Mouse (Mus musculus) gastrocnemius, postnatal 25 days (tissue): ENCODE results near the gene Scn9a. TPM values are rescaled to one million over a fixed set of nuclear protein-coding genes. Genes with fewer than 3 reads are reported as not detected.

Source experiments
- DNase-seq: peaks from one replicate; pipeline ENCODE4 v3.0.0; 2022
- long read RNA-seq, 2 experiments: library from polyadenylated mRNA; stranded (forward); transcript quantifications; one replicate each; pipeline ENCODE4 v2.0.0; 2021
- total RNA-seq, 2 experiments: library from RNA; stranded (reverse); gene quantifications; 1 replicate in 1 of 2; 2 replicates in 1 of 2; pipeline ENCODE4 v1.2.3; 2021

The Scn9a gene
- not detected for total RNA-seq
- long read RNA-seq, experiment 1 = 0 reads
- long read RNA-seq, experiment 2 = 0 reads

- DNase-seq = no peak
Measured at GRCm38 (mm10) chr2:66634580-66635359, at the start of gene Scn9a. Scn9a (minus strand) TSS chr2:66634962.

- DNase-seq = no peak
Measured at GRCm38 (mm10) chr2:66661988-66662387, 27.2 kb upstream of the Scn9a start.

- DNase-seq = no peak
Measured at GRCm38 (mm10) chr2:66656430-66656829, 21.7 kb upstream of the Scn9a start.

GRCm38 (mm10) chr2:66655431-66655830 is 20.7 kb upstream of the Scn9a start:
- no peak for DNase-seq

- no peak for DNase-seq
Measured at GRCm38 (mm10) chr2:66644384-66644783, 9.6 kb upstream of the Scn9a start.

- DNase-seq = no peak
Measured at GRCm38 (mm10) chr2:66632728-66633127, 2.0 kb downstream of the Scn9a start.

- no peak for DNase-seq
Measured at GRCm38 (mm10) chr2:66611091-66611490, 23.7 kb downstream of the Scn9a start.

GRCm38 (mm10) chr2:66597313-66597712 is 37.4 kb downstream of the Scn9a start:
- no peak for DNase-seq

- no peak for DNase-seq
Measured at GRCm38 (mm10) chr2:66596145-66596544, 38.6 kb downstream of the Scn9a start.

GRCm38 (mm10) chr2:66590151-66590550 is 44.6 kb downstream of the Scn9a start:
- no peak for DNase-seq

GRCm38 (mm10) chr2:66580026-66580808 is 54.5 kb downstream of the Scn9a start:
- no peak for DNase-seq

GRCm38 (mm10) chr2:66548254-66548653 is 86.5 kb downstream of the Scn9a start:
- no peak for DNase-seq

- DNase-seq = no peak
Measured at GRCm38 (mm10) chr2:66519966-66520365, 114.8 kb downstream of the Scn9a start.

GRCm38 (mm10) chr2:66511424-66511823 is 123.3 kb downstream of the Scn9a start:
- no peak for DNase-seq

GRCm38 (mm10) chr2:66508032-66508431 is 126.7 kb downstream of the Scn9a start:
- DNase-seq = no peak

GRCm38 (mm10) chr2:66507616-66508015 is 127.1 kb downstream of the Scn9a start:
- no peak for DNase-seq

- DNase-seq = no peak
Measured at GRCm38 (mm10) chr2:66502158-66502557, 132.6 kb downstream of the Scn9a start.

GRCm38 (mm10) chr2:66494556-66494955 is 140.2 kb downstream of the Scn9a start:
- no peak for DNase-seq

- DNase-seq = no peak
Measured at GRCm38 (mm10) chr2:66478395-66478794, 156.4 kb downstream of the Scn9a start.

- DNase-seq = no peak
Measured at GRCm38 (mm10) chr2:66473181-66473822, 161.5 kb downstream of the Scn9a start.

- DNase-seq = no peak
Measured at GRCm38 (mm10) chr2:66465484-66465883, 169.3 kb downstream of the Scn9a start.

- no peak for DNase-seq
Measured at GRCm38 (mm10) chr2:66464874-66465458, 169.8 kb downstream of the Scn9a start.
